Mouse (Mus musculus): ENCODE measurements around the gene Kifc3.

Kifc3 gene

GRCm38 (mm10) chr8:95134186-95134585, 68.4 kb downstream of the Kifc3 start:
- no peak for DNase-seq (ENCODE audit: low spot score in 2 of 2)

GRCm38 (mm10) chr8:95131983-95132382, 70.6 kb downstream of the Kifc3 start:
- no peak for DNase-seq (ENCODE audit: low spot score in 2 of 2)

- DNase-seq (ENCODE audit: low spot score in 2 of 2): no peak
Measured at GRCm38 (mm10) chr8:95130966-95131537, 71.6 kb downstream of the Kifc3 start.

GRCm38 (mm10) chr8:95128750-95129260, 73.8 kb downstream of the Kifc3 start:
- DNase-seq (ENCODE audit: low spot score in 2 of 2): no peak

GRCm38 (mm10) chr8:95127658-95128057, 75.0 kb downstream of the Kifc3 start:
- DNase-seq (ENCODE audit: low spot score in 2 of 2): no peak

GRCm38 (mm10) chr8:95126497-95126896, 76.1 kb downstream of the Kifc3 start:
- no peak for DNase-seq (ENCODE audit: low spot score in 2 of 2)

- no peak for DNase-seq (ENCODE audit: low spot score in 2 of 2)
Measured at GRCm38 (mm10) chr8:95123455-95123854, 79.2 kb downstream of the Kifc3 start.

- DNase-seq (ENCODE audit: low spot score in 2 of 2): no peak
Measured at GRCm38 (mm10) chr8:95113750-95114149, 88.9 kb downstream of the Kifc3 start.

GRCm38 (mm10) chr8:95113108-95113507, 89.5 kb downstream of the Kifc3 start:
- DNase-seq (ENCODE audit: low spot score in 2 of 2): no peak

- DNase-seq (ENCODE audit: low spot score in 2 of 2): no peak
Measured at GRCm38 (mm10) chr8:95112594-95112993, 90.0 kb downstream of the Kifc3 start.

GRCm38 (mm10) chr8:95107306-95107705, 95.3 kb downstream of the Kifc3 start:
- no peak for DNase-seq (ENCODE audit: low spot score in 2 of 2)

GRCm38 (mm10) chr8:95101972-95102371, 100.6 kb downstream of the Kifc3 start:
- DNase-seq (ENCODE audit: low spot score in 2 of 2): no peak

- peak; percentile 54 to 76 for DNase-seq (ENCODE audit: low spot score in 2 of 2)
Measured at GRCm38 (mm10) chr8:95099009-95099408, 103.6 kb downstream of the Kifc3 start.

GRCm38 (mm10) chr8:95093574-95093973, 109.0 kb downstream of the Kifc3 start:
- no peak for DNase-seq (ENCODE audit: low spot score in 2 of 2)

- no peak for DNase-seq (ENCODE audit: low spot score in 2 of 2)
Measured at GRCm38 (mm10) chr8:95085432-95086141, 117.0 kb downstream of the Kifc3 start.

- no peak for DNase-seq (ENCODE audit: low spot score in 2 of 2)
Measured at GRCm38 (mm10) chr8:95084744-95085431, 117.7 kb downstream of the Kifc3 start.

GRCm38 (mm10) chr8:95084261-95084660, 118.4 kb downstream of the Kifc3 start:
- no peak for DNase-seq (ENCODE audit: low spot score in 2 of 2)

GRCm38 (mm10) chr8:95081650-95082049, 121.0 kb downstream of the Kifc3 start:
- DNase-seq (ENCODE audit: low spot score in 2 of 2): no peak

- DNase-seq (ENCODE audit: low spot score in 2 of 2): peak; percentile 97 to 98
Measured at GRCm38 (mm10) chr8:95080381-95081341, 122.0 kb downstream of the Kifc3 start, which contains the start of gene Katnb1. TSS of gene Katnb1 (plus strand) at chr8:95081186.

GRCm38 (mm10) chr8:95079305-95079704, 123.3 kb downstream of the Kifc3 start:
- DNase-seq (ENCODE audit: low spot score in 2 of 2): no peak

- DNase-seq (ENCODE audit: low spot score in 2 of 2): no peak
Measured at GRCm38 (mm10) chr8:95078055-95078454, 124.6 kb downstream of the Kifc3 start.

Measured in urinary bladder, postnatal 4 days (tissue).